Mouse (Mus musculus): ENCODE measurements around the gene Cacnb1. TPM values are rescaled to one million over a fixed set of nuclear protein-coding genes. Genes with fewer than 3 reads are reported as not detected.

Cacnb1 gene
- polyA plus RNA-seq, 1 experiment: 117 TPM

- Histone ChIP-seq H3K4me1 (ENCODE audit: control insufficient read depth, insufficient read depth, low read length) (peaks cover 2% of the 10 kb centered on the region; the same call in 1 of the 2 replicates), H3K4me3 (ENCODE audit: insufficient read depth, low read length) (peak overlapping the region; percentile 94), H3K27ac (ENCODE audit: insufficient read depth, low read length) (peak overlapping the region; percentile 71)
- TF ChIP-seq CTCF (IDR thresholded peaks at IDR 0.05; ENCODE audit: extremely low read depth, insufficient read depth, low read length) (no peak), POLR2A (IDR thresholded peaks at IDR 0.05; ENCODE audit: extremely low read depth, insufficient read depth, low read length) (no peak)
Observed at GRCm38 (mm10) chr11:98027297-98027688, 4.5 kb upstream of the Cacnb1 start.

GRCm38 (mm10) chr11:98026570-98027296, 3.9 kb upstream of the Cacnb1 start, which contains the start of gene Rpl19:
Rpl19 (plus strand) TSS chr11:98026710.
- peaks cover 2% of the 10 kb centered on the region; the same call in 1 of the 2 replicates for H3K4me1 ChIP-seq (ENCODE audit: control insufficient read depth, insufficient read depth, low read length)
- peak within 1 kb of the TSS; percentile 71 for H3K27ac ChIP-seq (ENCODE audit: insufficient read depth, low read length)
- peak; percentile 93 for TF ChIP-seq POLR2A (IDR thresholded peaks at IDR 0.05; ENCODE audit: extremely low read depth, insufficient read depth, low read length)
- TF ChIP-seq CTCF (IDR thresholded peaks at IDR 0.05; ENCODE audit: extremely low read depth, insufficient read depth, low read length): no peak
- peak within 1 kb of the TSS; percentile 94 for H3K4me3 ChIP-seq (ENCODE audit: insufficient read depth, low read length)

GRCm38 (mm10) chr11:98026248-98026569, 3.4 kb upstream of the Cacnb1 start:
- Histone ChIP-seq H3K4me3 (ENCODE audit: insufficient read depth, low read length) (peak overlapping the region; percentile 94), H3K4me1 (ENCODE audit: control insufficient read depth, insufficient read depth, low read length) (peaks cover 2% of the 10 kb centered on the region; the same call in 1 of the 2 replicates), H3K27ac (ENCODE audit: insufficient read depth, low read length) (peak overlapping the region; percentile 63)
- TF ChIP-seq CTCF (IDR thresholded peaks at IDR 0.05; ENCODE audit: extremely low read depth, insufficient read depth, low read length) (no peak), POLR2A (IDR thresholded peaks at IDR 0.05; ENCODE audit: extremely low read depth, insufficient read depth, low read length) (no peak)

- TF ChIP-seq POLR2A (IDR thresholded peaks at IDR 0.05; ENCODE audit: extremely low read depth, insufficient read depth, low read length): no peak
Observed at GRCm38 (mm10) chr11:98024516-98024915, 1.7 kb upstream of the Cacnb1 start.

GRCm38 (mm10) chr11:98022253-98022554, 630 bp downstream of the Cacnb1 start:
- Histone ChIP-seq H3K27ac (ENCODE audit: insufficient read depth, low read length) (peak overlapping the region; percentile 97), H3K4me1 (ENCODE audit: control insufficient read depth, insufficient read depth, low read length) (peaks cover 10% of the 10 kb centered on the region), H3K4me3 (ENCODE audit: insufficient read depth, low read length) (peak overlapping the region; percentile 97)
- TF ChIP-seq CTCF (IDR thresholded peaks at IDR 0.05; ENCODE audit: extremely low read depth, insufficient read depth, low read length) (no peak), POLR2A (IDR thresholded peaks at IDR 0.05; ENCODE audit: extremely low read depth, insufficient read depth, low read length) (no peak)

More at GRCm38 (mm10) chr11:98024516-98024915, 1.7 kb upstream of the Cacnb1 start:
- Histone ChIP-seq H3K4me1 (ENCODE audit: control insufficient read depth, insufficient read depth, low read length) (peaks cover 3% of the 10 kb centered on the region; the same call in 1 of the 2 replicates), H3K27ac (ENCODE audit: insufficient read depth, low read length) (no peak overlapping the region), H3K4me3 (ENCODE audit: insufficient read depth, low read length) (no peak overlapping the region)

GRCm38 (mm10) chr11:98021565-98022252, 1.1 kb downstream of the Cacnb1 start:
- Histone ChIP-seq H3K27ac (ENCODE audit: insufficient read depth, low read length) (peak overlapping the region; percentile 97), H3K4me3 (ENCODE audit: insufficient read depth, low read length) (peak overlapping the region; percentile 97), H3K4me1 (ENCODE audit: control insufficient read depth, insufficient read depth, low read length) (peaks cover 10% of the 10 kb centered on the region)
- no peak for TF ChIP-seq CTCF (IDR thresholded peaks at IDR 0.05; ENCODE audit: extremely low read depth, insufficient read depth, low read length)
- TF ChIP-seq POLR2A (IDR thresholded peaks at IDR 0.05; ENCODE audit: extremely low read depth, insufficient read depth, low read length): no peak

- peaks cover 10% of the 10 kb centered on the region for H3K4me1 ChIP-seq (ENCODE audit: control insufficient read depth, insufficient read depth, low read length)
- H3K27ac ChIP-seq (ENCODE audit: insufficient read depth, low read length): no peak overlapping the region
- TF ChIP-seq POLR2A (IDR thresholded peaks at IDR 0.05; ENCODE audit: extremely low read depth, insufficient read depth, low read length) (no peak), CTCF (IDR thresholded peaks at IDR 0.05; ENCODE audit: extremely low read depth, insufficient read depth, low read length) (no peak)
- peak overlapping the region; percentile 97 for H3K4me3 ChIP-seq (ENCODE audit: insufficient read depth, low read length)
Observed at GRCm38 (mm10) chr11:98021118-98021517, 1.7 kb downstream of the Cacnb1 start.

- Histone ChIP-seq H3K4me1 (ENCODE audit: control insufficient read depth, insufficient read depth, low read length) (peaks cover 7% of the 10 kb centered on the region), H3K27ac (ENCODE audit: insufficient read depth, low read length) (0 out of 2 replicates have a peak overlapping the region, but pooled peaks have one; percentile 96), H3K4me3 (ENCODE audit: insufficient read depth, low read length) (peak overlapping the region; percentile 97)
- TF ChIP-seq POLR2A (IDR thresholded peaks at IDR 0.05; ENCODE audit: extremely low read depth, insufficient read depth, low read length) (no peak), CTCF (IDR thresholded peaks at IDR 0.05; ENCODE audit: extremely low read depth, insufficient read depth, low read length) (no peak)
Observed at GRCm38 (mm10) chr11:98020710-98021109, 2.1 kb downstream of the Cacnb1 start.

- H3K4me1 ChIP-seq (ENCODE audit: control insufficient read depth, insufficient read depth, low read length): peaks cover 7% of the 10 kb centered on the region
- H3K27ac ChIP-seq (ENCODE audit: insufficient read depth, low read length): peak overlapping the region; percentile 96
- H3K4me3 ChIP-seq (ENCODE audit: insufficient read depth, low read length): peak overlapping the region; percentile 97
- TF ChIP-seq CTCF (IDR thresholded peaks at IDR 0.05; ENCODE audit: extremely low read depth, insufficient read depth, low read length): no peak
Observed at GRCm38 (mm10) chr11:98019883-98020610, 2.8 kb downstream of the Cacnb1 start.

Data from cortical plate, adult 2 months (tissue).